8 mouse cellular contexts compared by ENCODE assay signal in the genomic region with DNA sequence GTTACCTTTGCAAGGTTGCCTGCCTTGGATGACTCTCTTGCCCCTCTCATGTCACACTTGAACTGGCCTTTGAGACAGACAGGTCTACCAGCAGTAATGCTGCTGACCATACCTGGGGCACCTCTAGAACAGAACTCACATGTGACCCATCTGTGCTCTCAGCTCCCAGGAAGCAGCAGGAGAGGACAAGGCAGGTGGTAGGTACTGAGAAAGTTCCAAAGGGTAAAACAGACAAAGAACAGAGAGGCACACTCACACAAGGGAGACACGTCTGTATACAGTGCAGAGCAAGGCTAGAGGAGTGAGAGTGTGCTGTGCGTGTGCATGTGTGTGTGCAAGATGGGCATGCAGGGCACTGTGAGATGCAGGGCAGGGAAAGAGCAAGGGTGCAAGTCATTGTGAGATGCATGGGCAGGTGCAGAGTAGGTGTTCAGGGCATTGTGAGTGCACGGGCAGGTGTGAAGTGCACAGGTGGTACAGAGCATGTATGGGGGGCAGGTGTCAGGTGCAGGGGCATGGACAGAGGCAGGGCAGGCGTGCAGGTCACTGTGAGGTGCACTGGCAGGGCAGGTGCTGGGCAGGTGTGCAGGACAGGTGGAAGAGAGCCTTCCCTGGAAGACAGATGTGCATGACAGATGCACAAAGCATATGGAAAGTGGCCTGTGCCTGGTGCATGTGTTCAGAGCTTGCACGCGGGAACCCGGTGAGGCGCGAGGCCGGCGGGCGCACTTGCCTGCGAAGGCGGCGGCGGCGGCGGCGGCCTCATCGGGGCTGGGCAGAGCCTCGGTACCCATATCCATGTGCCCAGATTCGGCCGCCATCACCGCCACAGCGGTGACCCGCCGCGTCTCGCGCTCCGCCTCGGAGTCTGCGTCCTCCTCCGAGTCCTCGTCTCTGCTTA. TPM values are rescaled to one million over a fixed set of nuclear protein-coding genes. Genes with fewer than 3 reads are reported as not detected.
DNase-seq lines count a peak whose midpoint lies in the region; ATAC-seq and TF ChIP-seq lines count a peak whose summit lies in the region.

No protein-coding gene starts in this region.

- TF ChIP-seq EP300 in stomach, postnatal 0 days (optimal IDR thresholded peaks at IDR 0.05), result no peak

- H3K9ac ChIP-seq in kidney, embryonic 15.5 days, result peak overlapping the region; percentile 80
- H3K9ac ChIP-seq in embryonic facial prominence, embryonic 13.5 days, result peak overlapping the region; percentile 97
- peak overlapping the region; percentile 94 for H3K9ac ChIP-seq in hindbrain, embryonic 16.5 days (ENCODE audit: low read depth, low read length)
- peak overlapping the region; percentile 92 for H3K9ac ChIP-seq in stomach, postnatal 0 days (ENCODE audit: low read length)

- H3K9me3 ChIP-seq in kidney, embryonic 15.5 days (replicated peaks), result no peaks in the 10 kb centered on the region
- no peaks in the 10 kb centered on the region for H3K9me3 ChIP-seq in embryonic facial prominence, embryonic 13.5 days
- no peaks in the 10 kb centered on the region for H3K9me3 ChIP-seq in hindbrain, embryonic 16.5 days (ENCODE audit: control insufficient read depth, low read length)
- H3K9me3 ChIP-seq in stomach, postnatal 0 days (ENCODE audit: control insufficient read depth, low read length), result no peaks in the 10 kb centered on the region

- TF ChIP-seq CTCF in stomach, postnatal 0 days (IDR thresholded peaks at IDR 0.05; ENCODE audit: low read depth), result no peak

- no peak for DNase-seq in kidney, adult 18-20 months
- peak; percentile 13 for DNase-seq in MN1 (ENCODE audit: low spot score)
- DNase-seq in lung, postnatal 36 days, result peak; percentile 30
- no peak for DNase-seq in stomach, postnatal 0 days (ENCODE audit: low spot score)
- no peak for DNase-seq in yolk sac, embryonic 10.5 days (ENCODE audit: low spot score)

- H3K27ac ChIP-seq in kidney, embryonic 15.5 days, result peak overlapping the region; percentile 96
- H3K27ac ChIP-seq in embryonic facial prominence, embryonic 13.5 days, result peak overlapping the region; percentile 100
- H3K27ac ChIP-seq in hindbrain, embryonic 16.5 days (ENCODE audit: low read depth, low read length), result peak overlapping the region; percentile 100
- peak overlapping the region; percentile 94 for H3K27ac ChIP-seq in stomach, postnatal 0 days (replicated peaks)

- peaks cover 27% of the 10 kb centered on the region for H3K36me3 ChIP-seq in kidney, embryonic 15.5 days
- peaks cover 26% of the 10 kb centered on the region for H3K36me3 ChIP-seq in embryonic facial prominence, embryonic 13.5 days
- peaks cover 16% of the 10 kb centered on the region for H3K36me3 ChIP-seq in hindbrain, embryonic 16.5 days (ENCODE audit: control insufficient read depth, insufficient read depth, low read length)
- peaks cover 9% of the 10 kb centered on the region for H3K36me3 ChIP-seq in stomach, postnatal 0 days (ENCODE audit: control insufficient read depth, insufficient read depth, low read length)

- WGBS in kidney, embryonic 15.5 days, result 3% methylated on average over 35 of the region's 35 CpGs
- WGBS in embryonic facial prominence, embryonic 13.5 days, result 4% methylated on average over 35 of the region's 35 CpGs
- WGBS in hindbrain, embryonic 16.5 days, result 3% methylated on average over 30 of the region's 35 CpGs
- WGBS in stomach, postnatal 0 days, result 4% methylated on average over 33 of the region's 35 CpGs

- H3K4me2 ChIP-seq in kidney, embryonic 15.5 days, result peak overlapping the region; percentile 98
- H3K4me2 ChIP-seq in embryonic facial prominence, embryonic 13.5 days, result peak overlapping the region; percentile 96
- H3K4me2 ChIP-seq in hindbrain, embryonic 16.5 days (ENCODE audit: low read length), result peak overlapping the region; percentile 82
- peak overlapping the region; percentile 97 for H3K4me2 ChIP-seq in stomach, postnatal 0 days (replicated peaks; ENCODE audit: low read depth)

- H3K27me3 ChIP-seq in kidney, embryonic 15.5 days, result no peaks in the 10 kb centered on the region
- no peaks in the 10 kb centered on the region for H3K27me3 ChIP-seq in embryonic facial prominence, embryonic 13.5 days
- H3K27me3 ChIP-seq in hindbrain, embryonic 16.5 days (replicated peaks; ENCODE audit: control insufficient read depth, insufficient read depth, low read length), result no peaks in the 10 kb centered on the region
- no peaks in the 10 kb centered on the region for H3K27me3 ChIP-seq in stomach, postnatal 0 days (ENCODE audit: control insufficient read depth, insufficient read depth, low read length)

- peaks cover 26% of the 10 kb centered on the region for H3K4me1 ChIP-seq in kidney, embryonic 15.5 days
- peaks cover 31% of the 10 kb centered on the region for H3K4me1 ChIP-seq in embryonic facial prominence, embryonic 13.5 days
- H3K4me1 ChIP-seq in hindbrain, embryonic 16.5 days (ENCODE audit: control insufficient read depth, insufficient read depth, low read depth, low read length), result peaks cover 24% of the 10 kb centered on the region
- H3K4me1 ChIP-seq in stomach, postnatal 0 days (replicated peaks; ENCODE audit: control insufficient read depth, insufficient read depth), result peaks cover 9% of the 10 kb centered on the region

- peak; percentile 27 for ATAC-seq in kidney, embryonic 15.5 days (replicated peaks; ENCODE audit: low FRiP score)
- ATAC-seq in embryonic facial prominence, embryonic 13.5 days (ENCODE audit: insufficient number of reproducible peaks, insufficient read depth, low FRiP score, low TSS enrichment, low read depth), result peak; percentile 8; the same call in 1 of the 2 replicates
- peak; percentile 21 for ATAC-seq in hindbrain, embryonic 16.5 days
- ATAC-seq in stomach, postnatal 0 days (ENCODE audit: low FRiP score, low TSS enrichment), result peak; percentile 4; the same call in 1 of the 2 replicates

- H3K4me3 ChIP-seq in kidney, embryonic 15.5 days (replicated peaks), result peak overlapping the region; percentile 57
- H3K4me3 ChIP-seq in embryonic facial prominence, embryonic 13.5 days, result peak overlapping the region; percentile 65
- H3K4me3 ChIP-seq in hindbrain, embryonic 16.5 days (ENCODE audit: low read length), result peak overlapping the region; percentile 74
- peak overlapping the region; percentile 63 for H3K4me3 ChIP-seq in stomach, postnatal 0 days (ENCODE audit: low read depth, low read length)

RNA-seq across cellular contexts. Expression of gene Deaf1, which starts 0.7 kb away (rescaled TPM):
- 68.2 and 81.1 TPM in 2 replicates for polyA plus RNA-seq in kidney, embryonic 15.5 days (2015; fragmentation: Nextera tagmentation; extraction: Ambion mirVana)
- 81.1 and 83.3 TPM in 2 replicates for polyA plus RNA-seq in embryonic facial prominence, embryonic 13.5 days (2015; fragmentation: Nextera tagmentation; extraction: Ambion mirVana)
- polyA plus RNA-seq in hindbrain, embryonic 16.5 days (2015; fragmentation: Nextera tagmentation; extraction: Ambion mirVana), result 202 and 206 TPM in 2 replicates
- polyA plus RNA-seq in stomach, postnatal 0 days (2015; fragmentation: Nextera tagmentation; extraction: Ambion mirVana), result 37.6 and 40.1 TPM in 2 replicates

RNA-seq across cellular contexts. Expression of gene Tmem80, which starts 0.7 kb away (rescaled TPM):
- polyA plus RNA-seq in kidney, embryonic 15.5 days (2015; fragmentation: Nextera tagmentation; extraction: Ambion mirVana), result 52.8 and 54.4 TPM in 2 replicates
- polyA plus RNA-seq in embryonic facial prominence, embryonic 13.5 days (2015; fragmentation: Nextera tagmentation; extraction: Ambion mirVana), result 57.7 and 58.0 TPM in 2 replicates
- polyA plus RNA-seq in hindbrain, embryonic 16.5 days (2015; fragmentation: Nextera tagmentation; extraction: Ambion mirVana), result 48.2 and 52.2 TPM in 2 replicates
- polyA plus RNA-seq in stomach, postnatal 0 days (2015; fragmentation: Nextera tagmentation; extraction: Ambion mirVana), result 18.6 and 19.7 TPM in 2 replicates

RNA-seq across cellular contexts. Expression of gene Eps8l2, which starts 11.9 kb away (rescaled TPM):
- polyA plus RNA-seq in kidney, embryonic 15.5 days (2015; fragmentation: Nextera tagmentation; extraction: Ambion mirVana), result 33.1 and 39.6 TPM in 2 replicates
- 12.1 and 13.1 TPM in 2 replicates for polyA plus RNA-seq in embryonic facial prominence, embryonic 13.5 days (2015; fragmentation: Nextera tagmentation; extraction: Ambion mirVana)
- 2.5 and 3.1 TPM in 2 replicates for polyA plus RNA-seq in hindbrain, embryonic 16.5 days (2015; fragmentation: Nextera tagmentation; extraction: Ambion mirVana)
- polyA plus RNA-seq in stomach, postnatal 0 days (2015; fragmentation: Nextera tagmentation; extraction: Ambion mirVana), result 86.1 and 96.5 TPM in 2 replicates

RNA-seq across cellular contexts. Expression of gene Drd4, which starts 35.0 kb away (rescaled TPM):
- 1.4 and 1.8 TPM in 2 replicates for polyA plus RNA-seq in kidney, embryonic 15.5 days (2015; fragmentation: Nextera tagmentation; extraction: Ambion mirVana)
- 1.3 and 1.7 TPM in 2 replicates for polyA plus RNA-seq in embryonic facial prominence, embryonic 13.5 days (2015; fragmentation: Nextera tagmentation; extraction: Ambion mirVana)
- 0.64 and 1.00 TPM in 2 replicates for polyA plus RNA-seq in hindbrain, embryonic 16.5 days (2015; fragmentation: Nextera tagmentation; extraction: Ambion mirVana)
- polyA plus RNA-seq in stomach, postnatal 0 days (2015; fragmentation: Nextera tagmentation; extraction: Ambion mirVana), result 0.06 and 0.16 TPM in 2 replicates

RNA-seq across cellular contexts. Expression of gene Sct, which starts 47.9 kb away (rescaled TPM):
- 41.1 and 43.5 TPM in 2 replicates for polyA plus RNA-seq in kidney, embryonic 15.5 days (2015; fragmentation: Nextera tagmentation; extraction: Ambion mirVana)
- 1.1 and 1.9 TPM in 2 replicates for polyA plus RNA-seq in embryonic facial prominence, embryonic 13.5 days (2015; fragmentation: Nextera tagmentation; extraction: Ambion mirVana)
- 3.5 and 6.1 TPM in 2 replicates for polyA plus RNA-seq in hindbrain, embryonic 16.5 days (2015; fragmentation: Nextera tagmentation; extraction: Ambion mirVana)
- 2.2 and 2.4 TPM in 2 replicates for polyA plus RNA-seq in stomach, postnatal 0 days (2015; fragmentation: Nextera tagmentation; extraction: Ambion mirVana)

Comparison
In these comparisons a context has a peak if more than half of its experiments do, and no peak if none do; other contexts are left out.
1. DNase-seq: peak in MN1 (single experiment) and lung, postnatal 36 days (single experiment); none in kidney, adult 18-20 months (single experiment), stomach, postnatal 0 days (single experiment) and yolk sac, embryonic 10.5 days (single experiment).
2. Peak in every context shown above with its lines, with median percentiles within 50 percentile points of each other: ATAC-seq, H3K27ac ChIP-seq, H3K4me2 ChIP-seq, H3K4me3 ChIP-seq and H3K9ac ChIP-seq.